Mouse (Mus musculus): ENCODE measurements around the gene Gpr137.

DNA sequence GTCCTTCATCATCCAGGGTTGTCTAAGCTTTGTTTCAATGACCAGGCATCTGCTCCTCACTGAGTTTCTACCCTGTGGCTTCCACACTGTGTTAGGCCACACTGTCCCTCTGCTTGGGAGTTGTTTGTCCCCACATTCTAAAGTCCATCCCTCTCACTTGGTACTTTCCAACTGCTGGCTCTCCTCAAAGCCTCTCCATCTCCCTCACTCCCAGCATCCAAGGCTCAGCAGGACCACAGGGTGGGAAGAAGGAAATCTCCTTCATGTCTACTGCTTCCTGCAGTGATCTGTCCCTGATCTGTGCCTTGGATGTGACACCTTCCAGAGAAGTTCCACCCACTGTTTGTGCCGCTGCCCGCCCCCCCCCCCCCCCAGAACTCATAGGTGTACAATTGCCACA is 11.3 kb downstream of the Gpr137 start:
- TF ChIP-seq CTCF (IDR thresholded peaks at IDR 0.05; ENCODE audit: low read depth, low read length) (no peak), TAL1 (conservative IDR thresholded peaks at IDR 0.05; ENCODE audit: low read depth, low read length) (no peak)
